Mouse (Mus musculus) brain, embryonic 14.5 days (tissue): ENCODE data around the gene Msh2. TPM values are rescaled to one million over a fixed set of nuclear protein-coding genes. Genes with fewer than 3 reads are reported as not detected.
A peak's percentile ranks its signal among the peaks of the same experiment; 100 is the strongest.

ENCODE experiments used
- DNase-seq: peaks from one replicate; pipeline ENCODE4 v3.0.0-alpha.2; 2011; ENCODE audit warnings: low read depth
- CTCF ChIP-seq: fragments of 200-500 bp; IDR thresholded peaks from 2 replicates; pipeline ENCODE4 v1.5.1; 2012; ENCODE audit warnings: inconsistent platforms, mild to moderate bottlenecking, moderate library complexity, borderline replicate concordance; ENCODE audit not compliant: insufficient read depth, insufficient read length; ENCODE audit errors: extremely low read depth
- POLR2A ChIP-seq: fragments of 200-500 bp; IDR thresholded peaks from 2 replicates; pipeline ENCODE4 v1.6.1; 2012; ENCODE audit warnings: mild to moderate bottlenecking, inconsistent platforms, borderline replicate concordance; ENCODE audit not compliant: poor library complexity, insufficient read depth, insufficient read length, severe bottlenecking; ENCODE audit errors: extremely low read depth
- polyA plus RNA-seq: library from polyadenylated mRNA; depleted of rRNA; stranded (reverse); fragments of >200 nt; gene quantifications from 2 replicates; pipeline ENCODE4 v1.2.3, GENCODE M21; 2012

Gene Msh2
- polyA plus RNA-seq, 1 experiment, result 39.1 TPM

GRCm38 (mm10) chr17:87665066-87665822 is 6.9 kb upstream of the Msh2 start:
- DNase-seq, result peak; percentile 60
- TF ChIP-seq CTCF (peak; percentile 76; the same call in 1 of the 2 replicates), POLR2A (no peak)

- DNase-seq, result peak; percentile 53
- TF ChIP-seq POLR2A, result no peak
- no peak for TF ChIP-seq CTCF
These were observed 652 bp downstream of the Msh2 start for GRCm38 (mm10) chr17:87672677-87673286.

GRCm38 (mm10) chr17:87676916-87677474 is 4.9 kb downstream of the Msh2 start:
- DNase-seq, result peak; percentile 63

- TF ChIP-seq POLR2A (no peak), CTCF (no peak)
- DNase-seq, result no peak
These were observed 5.5 kb downstream of the Msh2 start for GRCm38 (mm10) chr17:87677656-87678055.

- TF ChIP-seq POLR2A (no peak), CTCF (no peak)
- no peak for DNase-seq
These were observed 17.1 kb downstream of the Msh2 start for GRCm38 (mm10) chr17:87689217-87689616.

- DNase-seq, result peak; percentile 91
- peak; percentile 79; the same call in 1 of the 2 replicates for TF ChIP-seq CTCF
- TF ChIP-seq POLR2A, result no peak
These were observed 19.8 kb downstream of the Msh2 start for GRCm38 (mm10) chr17:87691958-87692357.

GRCm38 (mm10) chr17:87695874-87696465 is 23.8 kb downstream of the Msh2 start:
- peak; percentile 82 for DNase-seq
- TF ChIP-seq POLR2A (no peak), CTCF (no peak)

- no peak for TF ChIP-seq POLR2A
- TF ChIP-seq CTCF, result no peak
- DNase-seq, result no peak
These were observed 24.7 kb downstream of the Msh2 start for GRCm38 (mm10) chr17:87696814-87697213.

GRCm38 (mm10) chr17:87698996-87699765 is 27.1 kb downstream of the Msh2 start:
- no peak for TF ChIP-seq CTCF
- no peak for TF ChIP-seq POLR2A
- no peak for DNase-seq

- no peak for TF ChIP-seq POLR2A
- TF ChIP-seq CTCF, result no peak
- DNase-seq, result no peak
These were observed 28.0 kb downstream of the Msh2 start for GRCm38 (mm10) chr17:87700101-87700500.

- TF ChIP-seq POLR2A (no peak), CTCF (no peak)
- no peak for DNase-seq
These were observed 52.6 kb downstream of the Msh2 start for GRCm38 (mm10) chr17:87724727-87725126.

GRCm38 (mm10) chr17:87726489-87727356 is 54.6 kb downstream of the Msh2 start:
- TF ChIP-seq CTCF (no peak), POLR2A (no peak)
- no peak for DNase-seq
